Mouse (Mus musculus) spleen, postnatal 10 days (tissue): ENCODE data around the gene Cyb561d2.
A peak's percentile ranks its signal among the peaks of the same experiment; 100 is the strongest.

ENCODE experiments used
- DNase-seq, 2 experiments: peaks; one replicate each; pipeline ENCODE4 v3.0.0; 2021 to 2022; ENCODE audit warnings: low spot score in 2 of 2

The Cyb561d2 gene

DNA sequence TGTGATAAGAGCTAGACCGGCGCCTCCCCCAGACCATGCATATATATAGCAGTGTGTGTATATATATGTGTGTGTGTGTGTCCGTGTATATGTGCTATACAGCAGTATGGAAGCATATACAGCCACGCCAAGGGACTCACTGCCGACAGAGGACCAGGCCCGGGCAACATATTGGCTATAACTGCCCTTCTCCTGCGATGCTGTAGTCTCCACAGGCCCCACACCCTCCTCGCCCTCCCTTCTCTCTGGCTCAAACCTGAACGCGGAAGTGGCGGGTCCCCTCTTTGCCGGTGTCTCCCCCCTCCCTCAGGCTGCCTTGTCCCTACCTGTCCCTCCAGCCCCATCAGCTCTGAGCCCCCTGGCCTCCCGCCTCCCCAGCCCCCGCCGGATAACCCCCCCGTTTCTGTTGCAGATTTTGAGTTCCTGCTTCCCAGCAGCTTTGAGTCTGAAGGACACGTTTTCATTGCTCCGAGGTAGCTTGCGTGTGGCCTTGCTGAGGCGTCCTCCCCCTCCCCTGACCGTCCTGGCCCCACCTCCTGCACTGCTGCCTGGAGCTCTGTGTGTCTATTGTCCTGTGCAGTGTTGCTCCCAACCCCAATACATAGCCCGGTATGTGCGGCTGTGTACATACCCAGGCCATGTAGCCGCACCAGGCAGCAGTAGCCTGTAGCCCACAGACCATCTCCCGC, 20.1 kb downstream of the Cyb561d2 start:
- no peak for DNase-seq

DNA sequence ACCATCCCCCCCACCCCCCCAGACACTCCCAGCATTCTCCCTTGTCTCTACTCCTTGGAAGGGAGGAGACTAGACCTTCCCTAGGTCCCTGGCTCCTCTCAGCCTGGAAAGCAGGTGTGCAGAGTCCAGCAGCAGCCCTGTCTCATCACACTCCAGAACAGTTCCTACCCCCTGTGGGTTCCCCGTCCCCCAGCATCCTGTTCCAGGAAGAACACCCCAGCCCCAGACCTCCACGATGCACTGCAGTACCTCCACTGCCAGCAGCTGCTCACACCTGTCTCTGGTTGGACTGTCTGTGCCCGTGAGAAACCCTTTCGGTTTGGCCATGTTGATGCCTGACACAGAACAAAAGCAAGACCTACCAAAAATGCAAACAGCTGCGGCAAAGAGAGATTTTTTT, 20.8 kb downstream of the Cyb561d2 start:
- no peak for DNase-seq

DNA sequence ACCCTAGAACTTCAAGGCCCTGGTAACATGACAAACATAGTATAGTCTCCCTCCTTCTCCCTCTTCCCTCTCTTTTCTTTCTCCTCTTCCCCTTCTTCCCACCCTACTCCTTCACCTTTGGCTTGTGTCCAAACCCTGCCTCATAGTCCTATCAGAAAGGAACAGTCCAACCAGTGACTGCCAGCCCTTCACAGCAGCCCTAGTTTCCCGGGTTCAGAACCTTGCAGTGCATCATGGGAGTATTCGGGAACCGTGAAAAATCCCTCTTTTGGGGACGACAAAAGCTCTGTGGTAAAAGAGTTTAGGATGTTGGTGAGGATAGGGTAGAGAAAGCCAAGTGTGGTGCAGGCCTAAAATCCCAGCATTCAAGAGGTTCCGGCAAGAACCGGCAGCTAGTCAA, 21.7 kb downstream of the Cyb561d2 start:
- DNase-seq, result no peak

- DNase-seq, result peak; percentile 81 to 88
Observed at GRCm38 (mm10) chr9:107514303-107514955, 27.6 kb downstream of the Cyb561d2 start.

- no peak for DNase-seq
Observed at GRCm38 (mm10) chr9:107512326-107512725, 29.7 kb downstream of the Cyb561d2 start.

- DNase-seq, result no peak
Observed at GRCm38 (mm10) chr9:107511436-107511835, 30.6 kb downstream of the Cyb561d2 start.

DNA sequence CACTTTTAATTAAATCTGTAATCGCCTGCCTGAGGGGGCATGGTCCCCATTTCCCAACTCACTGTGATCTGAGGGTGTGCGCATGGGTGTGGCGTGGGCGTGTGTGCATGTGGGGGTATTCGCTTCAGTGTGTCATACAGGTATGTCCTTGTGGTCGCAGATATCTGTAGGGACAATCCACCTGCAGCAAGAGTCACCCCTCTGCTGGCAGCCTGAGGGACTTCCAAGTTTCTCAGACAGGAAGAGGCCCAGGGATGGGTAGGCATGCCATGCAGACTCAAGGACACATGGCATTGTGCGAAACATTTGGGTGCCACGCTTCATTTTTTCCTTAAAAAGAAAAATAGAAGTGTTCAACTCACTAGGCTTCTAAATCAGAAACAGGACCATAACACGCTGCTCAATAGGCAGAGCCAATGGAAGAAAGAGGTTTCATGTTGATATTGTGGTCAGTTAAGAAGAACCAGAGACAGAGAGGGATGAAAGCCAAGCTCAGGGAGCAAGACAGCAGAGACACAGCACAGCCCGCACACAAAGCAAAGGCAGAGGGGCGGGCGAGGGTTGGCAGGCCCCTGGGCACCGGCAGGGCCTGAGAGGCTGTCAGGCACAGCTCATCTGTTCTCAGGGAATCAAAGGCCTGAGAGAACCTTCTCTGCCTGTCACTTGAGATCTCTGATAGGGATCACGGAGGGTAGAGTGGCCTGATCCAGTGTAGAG, 31.5 kb downstream of the Cyb561d2 start:
- DNase-seq, result no peak

DNA sequence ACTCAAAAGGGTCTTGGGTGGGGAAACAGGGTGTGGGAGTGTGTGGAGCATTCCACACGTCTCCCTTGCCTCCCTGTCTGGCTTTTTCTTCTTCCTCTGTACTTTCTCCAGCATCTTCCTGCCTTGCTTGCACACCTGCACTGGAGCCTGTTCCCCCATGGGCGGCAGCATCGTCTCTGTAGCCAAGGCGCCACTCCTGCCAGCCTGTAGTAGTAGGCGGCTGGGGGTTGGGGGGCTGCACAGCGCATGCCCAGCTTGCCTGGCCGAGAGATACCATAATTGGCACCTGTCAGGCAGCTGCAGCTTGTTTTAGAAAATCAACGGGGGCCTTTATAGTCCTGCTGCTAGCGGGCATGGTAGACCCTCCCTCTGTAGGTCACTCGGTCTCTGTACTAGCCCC, 33.7 kb downstream of the Cyb561d2 start:
- no peak for DNase-seq

DNA sequence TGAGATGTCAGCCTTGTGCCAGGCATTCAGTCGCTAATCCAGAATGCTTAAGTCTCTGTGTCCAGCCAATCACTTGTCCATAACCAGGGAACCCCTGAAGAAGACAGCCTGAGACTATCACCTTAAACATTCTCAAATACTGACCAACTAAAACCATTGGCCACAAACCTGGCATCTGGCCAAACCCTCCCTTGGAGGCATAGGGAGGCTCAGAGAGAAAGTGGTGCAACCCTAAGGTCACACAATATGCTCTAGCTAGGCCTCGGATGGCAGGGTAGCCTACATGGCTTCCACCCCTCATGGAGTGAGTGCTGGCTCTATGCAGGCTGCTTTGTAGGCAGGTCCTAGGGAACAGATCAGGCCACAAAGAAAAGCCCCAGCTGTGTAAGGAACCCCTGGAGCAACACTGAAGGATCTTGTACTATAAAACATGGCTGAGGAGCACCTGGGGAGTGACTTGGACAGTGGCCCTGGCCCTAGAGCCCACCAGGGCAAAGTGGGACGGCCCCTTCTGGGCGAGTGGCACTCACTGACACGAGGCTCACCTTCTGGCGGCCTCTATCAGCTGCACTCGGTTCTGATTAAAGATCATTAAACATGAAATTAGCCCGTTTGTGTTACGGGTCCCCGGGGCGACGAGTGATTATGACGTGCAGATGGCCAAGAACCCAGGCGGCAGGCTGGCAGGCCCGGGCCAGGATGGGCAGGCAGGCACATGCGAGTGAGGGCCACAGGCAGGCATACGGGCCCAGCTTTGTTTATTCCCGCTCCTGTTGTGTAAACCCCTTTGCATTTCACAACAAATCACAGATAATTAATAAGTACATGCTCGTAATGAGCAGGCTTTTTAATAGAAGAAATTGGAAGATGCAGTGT, 37.1 kb downstream of the Cyb561d2 start:
- DNase-seq, result no peak

- DNase-seq, result no peak
Observed at GRCm38 (mm10) chr9:107502131-107502846, 39.7 kb downstream of the Cyb561d2 start.

DNA sequence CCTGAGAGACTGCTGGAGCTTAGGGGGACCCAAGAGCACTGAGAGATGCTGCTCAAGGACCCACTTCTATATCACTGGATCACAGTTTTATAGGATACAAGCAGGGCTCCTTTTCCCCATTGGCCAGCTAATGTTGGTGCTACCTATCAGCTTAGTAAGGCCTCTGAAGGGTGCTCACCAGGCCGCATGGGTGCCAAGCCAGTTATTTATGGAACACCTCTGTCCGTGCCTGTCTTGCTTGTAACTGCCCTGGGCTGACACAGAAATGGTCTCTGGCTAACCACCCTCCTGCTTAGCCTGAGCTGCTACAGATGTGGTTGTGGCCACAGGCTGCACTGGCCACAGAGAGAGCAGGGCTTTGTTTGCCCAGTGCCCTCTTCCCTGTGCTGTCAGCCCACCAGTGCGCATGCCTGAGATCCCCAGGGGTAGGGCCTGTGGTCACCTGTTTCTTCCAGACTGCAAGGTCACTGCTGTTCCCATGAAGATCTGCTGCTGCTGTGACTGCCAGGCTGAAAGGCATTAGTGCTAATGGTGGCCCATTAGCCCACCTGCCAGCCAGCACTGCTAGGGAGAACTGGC, 41.2 kb downstream of the Cyb561d2 start:
- no peak for DNase-seq

- no peak for DNase-seq
Observed at GRCm38 (mm10) chr9:107496359-107496758, 45.6 kb downstream of the Cyb561d2 start.

GRCm38 (mm10) chr9:107494238-107494637, 47.8 kb downstream of the Cyb561d2 start:
- no peak for DNase-seq

GRCm38 (mm10) chr9:107493511-107493910, 48.5 kb downstream of the Cyb561d2 start:
- no peak for DNase-seq

DNA sequence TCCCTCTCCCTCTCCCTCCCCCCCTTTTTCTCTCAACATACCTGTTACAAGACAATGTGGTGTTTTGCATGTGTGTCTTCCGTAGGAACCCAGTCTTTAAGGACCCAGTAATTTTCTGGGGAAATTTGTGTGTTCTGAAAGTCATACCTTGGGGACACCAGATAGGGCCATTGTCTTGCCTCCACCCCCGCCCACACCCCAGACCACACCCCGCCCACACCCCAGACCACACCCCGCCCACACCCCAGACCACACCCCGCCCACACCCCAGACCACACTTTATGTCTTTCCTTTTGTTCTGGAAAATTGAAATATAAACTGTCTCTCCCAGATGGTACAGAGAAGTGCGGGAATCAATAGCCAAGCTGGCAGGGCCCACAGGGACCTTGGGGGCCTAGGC, 51.4 kb downstream of the Cyb561d2 start:
- no peak for DNase-seq

GRCm38 (mm10) chr9:107490146-107490545, 51.8 kb downstream of the Cyb561d2 start:
- DNase-seq, result no peak
